Mouse (Mus musculus) hindbrain, embryonic 11.5 days (tissue): ENCODE data around the gene Ypel5. TPM values are rescaled to one million over a fixed set of nuclear protein-coding genes. Genes with fewer than 3 reads are reported as not detected.

Source experiments
- ATAC-seq: fragments of 200-750 bp; cut with Nextera tagmentation; 2 replicates; pipeline ENCODE4 v1.8.0; 2017; ENCODE audit warnings: mild to moderate bottlenecking, moderate TSS enrichment, moderate library complexity; ENCODE audit not compliant: low FRiP score
- DNase-seq: peaks from one replicate; pipeline ENCODE4 v3.0.0-alpha.2; 2015; ENCODE audit warnings: low spot score
- H3K27ac ChIP-seq: fragments of 300-500 bp; sonication (generic); 2 replicates; pipeline ENCODE4 v1.5.1; 2014; ENCODE audit warnings: mild to moderate bottlenecking, low read depth, low read length
- H3K27me3 ChIP-seq: fragments of 300-500 bp; sonication (generic); 2 replicates; pipeline ENCODE4 v1.6.1; 2014; ENCODE audit warnings: mild to moderate bottlenecking, low read length, moderate library complexity, mixed read lengths; ENCODE audit not compliant: control insufficient read depth, insufficient read depth
- H3K36me3 ChIP-seq: fragments of 300-500 bp; sonication (generic); 2 replicates; pipeline ENCODE4 v1.6.1; 2014; ENCODE audit warnings: mild to moderate bottlenecking, low read length, moderate library complexity, mixed read lengths; ENCODE audit not compliant: control insufficient read depth, insufficient read depth
- H3K4me1 ChIP-seq: fragments of 300-500 bp; sonication (generic); replicated peaks from 2 replicates; pipeline ENCODE4 v1.6.1; 2014; ENCODE audit warnings: low read length, mixed read lengths; ENCODE audit not compliant: control insufficient read depth, insufficient read depth
- H3K4me2 ChIP-seq: fragments of 300-500 bp; sonication (generic); replicated peaks from 2 replicates; pipeline ENCODE4 v1.6.1; 2014; ENCODE audit warnings: mild to moderate bottlenecking, low read depth, low read length
- H3K4me3 ChIP-seq: fragments of 300-500 bp; sonication (generic); 2 replicates; pipeline ENCODE4 v1.5.1; 2014; ENCODE audit warnings: low read depth, low read length
- H3K9ac ChIP-seq: fragments of 300-500 bp; sonication (generic); 2 replicates; pipeline ENCODE4 v1.6.1; 2014; ENCODE audit warnings: low read depth, low read length
- H3K9me3 ChIP-seq: fragments of 300-500 bp; sonication (generic); 2 replicates; pipeline ENCODE4 v1.6.1; 2016; ENCODE audit warnings: low read length; ENCODE audit not compliant: control insufficient read depth
- WGBS: fragments of 180-500 bp; shearing (Covaris S2); extraction: QIAGEN DNeasy Blood & Tissue Kit; methylation state at CpG from one replicate; pipeline ENCODE4 v1.1.7; 2014; 5-methylcytosine and 5-hydroxymethylcytosine counted together
- polyA plus RNA-seq: library from polyadenylated mRNA; unstranded; fragments of >200 nt; fragmentation: Nextera tagmentation; extraction: Ambion mirVana; gene quantifications from 2 replicates; pipeline ENCODE4 v1.2.1, GENCODE M21; 2014

Gene Ypel5
- 79.3 and 80.4 TPM in 2 replicates for polyA plus RNA-seq

GRCm38 (mm10) chr17:72836158-72837115 is at the start of gene Ypel5:
TSS of gene Ypel5 (plus strand) at chr17:72836453.
- no peaks in the 10 kb centered on the region for H3K36me3 ChIP-seq
- ATAC-seq, result peak; percentile 99
- peak within 1 kb of the TSS; percentile 93 for H3K27ac ChIP-seq
- H3K4me2 ChIP-seq, result peak within 1 kb of the TSS; percentile 60
- H3K27me3 ChIP-seq, result no peaks in the 10 kb centered on the region
- H3K4me3 ChIP-seq, result peak within 1 kb of the TSS; percentile 84
- no peaks in the 10 kb centered on the region for H3K4me1 ChIP-seq
- H3K9me3 ChIP-seq, result no peaks in the 10 kb centered on the region
- peak within 1 kb of the TSS; percentile 92 for H3K9ac ChIP-seq
- peak; percentile 98 for DNase-seq
- 1% methylated on average over 72 of the region's 93 CpGs for WGBS

- Histone ChIP-seq H3K9ac (no peak overlapping the region), H3K27ac (no peak overlapping the region), H3K4me1 (no peaks in the 10 kb centered on the region), H3K27me3 (no peaks in the 10 kb centered on the region), H3K36me3 (no peaks in the 10 kb centered on the region), H3K4me3 (no peak overlapping the region), H3K9me3 (no peaks in the 10 kb centered on the region), H3K4me2 (no peak overlapping the region)
- no peak for DNase-seq
- no peak for ATAC-seq
- 85% methylated on average over 6 of the region's 6 CpGs for WGBS
These were observed 48.3 kb upstream of the Ypel5 start for GRCm38 (mm10) chr17:72787886-72788436.

DNA sequence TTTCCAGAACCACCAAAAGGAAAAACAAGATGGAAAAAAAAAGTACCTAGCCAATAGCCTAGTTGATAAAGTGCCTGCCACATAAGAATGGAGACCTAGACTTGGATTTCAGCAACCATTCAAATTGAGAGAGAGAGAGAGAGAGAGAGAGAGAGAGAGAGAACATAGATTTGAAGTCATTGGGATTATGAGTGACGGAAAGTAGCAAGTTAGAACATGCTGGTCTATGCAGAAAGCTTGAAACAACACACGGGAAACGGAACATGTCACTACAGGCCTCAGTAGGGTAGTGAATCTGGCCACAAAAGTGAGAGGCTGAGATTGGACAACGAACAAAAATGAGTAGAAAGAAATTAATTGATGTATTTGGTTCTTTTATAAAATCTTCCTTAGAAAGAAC is 43.0 kb upstream of the Ypel5 start:
- Histone ChIP-seq H3K9ac (no peak overlapping the region), H3K27me3 (no peaks in the 10 kb centered on the region), H3K4me2 (no peak overlapping the region), H3K4me3 (no peak overlapping the region), H3K4me1 (no peaks in the 10 kb centered on the region), H3K9me3 (no peaks in the 10 kb centered on the region), H3K36me3 (no peaks in the 10 kb centered on the region), H3K27ac (no peak overlapping the region)
- ATAC-seq (no peak), DNase-seq (no peak)
- WGBS, result 91% methylated on average over 4 of the region's 4 CpGs

DNA sequence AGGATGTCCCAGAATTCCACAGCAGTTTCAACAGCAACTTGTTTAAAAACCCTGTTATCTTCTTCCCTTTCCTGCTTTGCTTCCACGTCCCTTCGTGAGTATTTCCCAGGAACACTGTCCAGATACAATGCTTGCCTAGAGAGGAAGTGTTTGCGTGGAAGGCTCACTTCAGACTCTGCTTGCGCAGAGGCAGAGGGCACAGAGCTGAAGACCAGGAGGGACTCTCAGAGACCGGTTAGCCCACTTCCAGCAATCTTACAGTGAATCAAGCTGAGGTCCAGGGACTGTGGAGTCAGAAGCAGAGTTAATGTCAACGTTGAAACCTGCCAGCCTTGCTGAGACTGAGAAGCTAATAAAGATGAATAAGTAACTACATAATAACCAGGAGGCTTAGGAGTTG is 41.6 kb upstream of the Ypel5 start:
- H3K27me3 ChIP-seq, result no peaks in the 10 kb centered on the region
- H3K27ac ChIP-seq, result no peak overlapping the region
- DNase-seq (no peak), ATAC-seq (no peak)
- no peaks in the 10 kb centered on the region for H3K4me1 ChIP-seq
- no peak overlapping the region for H3K4me3 ChIP-seq
- no peaks in the 10 kb centered on the region for H3K36me3 ChIP-seq
- no peak overlapping the region for H3K4me2 ChIP-seq
- no peaks in the 10 kb centered on the region for H3K9me3 ChIP-seq
- WGBS, result 85% methylated on average over 6 of the region's 6 CpGs
- H3K9ac ChIP-seq, result no peak overlapping the region

DNA sequence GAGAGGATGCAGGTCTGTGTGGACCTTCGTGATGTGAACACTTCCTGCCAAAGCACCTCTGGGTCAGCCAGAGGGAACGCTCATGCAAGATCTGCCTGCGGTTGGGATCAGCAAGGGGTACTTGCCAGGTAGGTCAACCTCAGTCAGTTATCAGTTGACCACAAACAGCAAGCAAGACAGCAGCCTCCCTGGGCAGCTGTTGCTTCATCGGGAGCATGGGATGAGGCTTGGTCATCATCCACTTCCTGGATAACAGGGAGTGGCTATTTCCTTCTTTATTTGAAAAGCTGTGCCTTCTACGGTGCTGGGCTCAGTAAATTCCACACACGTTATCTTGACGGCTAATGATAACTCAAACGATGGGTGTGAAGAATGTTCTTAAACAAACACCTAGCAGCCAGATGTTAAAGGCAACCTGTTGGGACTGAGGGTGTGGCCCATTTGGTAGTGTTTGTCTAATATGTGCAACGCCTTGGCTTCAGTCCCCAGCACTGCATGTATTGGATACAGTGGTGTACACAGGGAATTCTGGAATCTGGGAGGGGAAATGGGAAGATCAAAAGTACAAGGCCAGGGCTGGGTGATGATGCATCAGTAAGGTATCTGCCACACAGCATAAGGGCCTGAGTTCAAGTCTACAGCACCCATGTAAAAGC is 40.7 kb upstream of the Ypel5 start:
- Histone ChIP-seq H3K27me3 (no peaks in the 10 kb centered on the region), H3K27ac (no peak overlapping the region), H3K4me1 (no peaks in the 10 kb centered on the region), H3K9me3 (no peaks in the 10 kb centered on the region), H3K4me3 (no peak overlapping the region), H3K9ac (no peak overlapping the region), H3K36me3 (no peaks in the 10 kb centered on the region), H3K4me2 (no peak overlapping the region)
- ATAC-seq, result no peak
- no peak for DNase-seq
- WGBS, result 85% methylated on average over 9 of the region's 9 CpGs

- Histone ChIP-seq H3K4me1 (no peaks in the 10 kb centered on the region), H3K27ac (no peak overlapping the region), H3K4me2 (no peak overlapping the region), H3K9me3 (no peaks in the 10 kb centered on the region), H3K9ac (no peak overlapping the region), H3K36me3 (no peaks in the 10 kb centered on the region), H3K27me3 (no peaks in the 10 kb centered on the region), H3K4me3 (no peak overlapping the region)
- ATAC-seq (no peak), DNase-seq (no peak)
- 73% methylated on average over 3 of the region's 3 CpGs for WGBS
These were observed 39.7 kb upstream of the Ypel5 start for GRCm38 (mm10) chr17:72796506-72796905.

- H3K36me3 ChIP-seq, result no peaks in the 10 kb centered on the region
- no peaks in the 10 kb centered on the region for H3K9me3 ChIP-seq
- WGBS, result 24% methylated on average over 2 of the region's 2 CpGs
- no peak overlapping the region for H3K4me3 ChIP-seq
- DNase-seq, result peak; percentile 68
- H3K27me3 ChIP-seq, result no peaks in the 10 kb centered on the region
- H3K27ac ChIP-seq, result no peak overlapping the region
- H3K4me1 ChIP-seq, result no peaks in the 10 kb centered on the region
- no peak overlapping the region for H3K9ac ChIP-seq
- ATAC-seq, result 0 out of 2 replicates have a peak, but pooled peaks have one; percentile 22
- no peak overlapping the region for H3K4me2 ChIP-seq
These were observed 38.4 kb upstream of the Ypel5 start for GRCm38 (mm10) chr17:72797867-72798266.

DNA sequence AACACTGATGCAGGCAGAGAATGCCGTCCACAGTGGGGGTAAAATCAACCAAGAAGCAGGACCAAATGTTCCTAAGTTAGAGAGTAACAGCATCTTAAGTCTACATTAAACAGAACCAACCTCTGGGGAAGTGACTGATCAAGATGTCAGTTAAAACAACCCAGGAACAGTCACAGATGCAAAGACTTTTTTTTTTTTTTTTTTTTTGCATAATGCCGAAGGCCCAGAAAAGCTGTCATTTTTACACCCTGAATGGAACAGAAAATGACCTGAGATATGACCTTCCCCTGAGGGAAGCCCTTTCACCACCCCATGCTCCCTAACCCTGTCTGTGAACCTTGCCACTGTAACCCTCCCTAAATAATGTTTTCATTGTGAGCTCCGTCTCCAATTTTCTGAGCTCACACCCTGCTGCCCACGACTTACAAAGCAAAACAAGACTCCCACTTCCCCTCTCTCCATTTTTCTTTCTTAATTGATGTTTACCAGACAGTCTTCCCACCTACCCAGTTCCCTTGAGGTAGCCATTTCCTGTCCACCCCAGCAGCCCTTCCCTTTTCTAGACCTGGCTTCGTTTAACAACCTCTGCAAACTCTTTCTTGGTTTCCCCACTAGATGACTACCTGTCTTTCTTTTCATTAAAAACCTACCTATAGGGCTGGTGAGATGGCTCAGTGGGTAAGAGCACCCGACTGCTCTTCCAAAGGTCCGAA is 26.2 kb upstream of the Ypel5 start:
- no peaks in the 10 kb centered on the region for H3K36me3 ChIP-seq
- H3K9ac ChIP-seq, result no peak overlapping the region
- WGBS, result 42% methylated on average over 7 of the region's 7 CpGs
- no peak for DNase-seq
- no peaks in the 10 kb centered on the region for H3K9me3 ChIP-seq
- H3K4me2 ChIP-seq, result no peak overlapping the region
- no peaks in the 10 kb centered on the region for H3K4me1 ChIP-seq
- H3K4me3 ChIP-seq, result no peak overlapping the region
- H3K27me3 ChIP-seq, result no peaks in the 10 kb centered on the region
- no peak overlapping the region for H3K27ac ChIP-seq
- no peak for ATAC-seq
